Mouse (Mus musculus) myocyte (in vitro differentiated cells): ENCODE measurements at regions not wholly inside any gene's neighbourhood (a gene's known extent, or its start where the extent isn't known, plus 50 kb on each side); places are given as distances from the start of the nearest gene placed in this dataset.

Experiments used
- CEBPB ChIP-seq: IDR thresholded peaks from 2 replicates; pipeline ENCODE4 v1.6.1; 2011; ENCODE audit warnings: mild to moderate bottlenecking, moderate library complexity; ENCODE audit not compliant: poor library complexity, insufficient read depth, severe bottlenecking
- E2F4 ChIP-seq: IDR thresholded peaks from one replicate; pipeline ENCODE4 v1.6.1; 2011; ENCODE audit warnings: mild to moderate bottlenecking, control low read depth, moderate library complexity; ENCODE audit not compliant: insufficient read depth
- MAX ChIP-seq: IDR thresholded peaks from one replicate; pipeline ENCODE4 v1.6.1; 2011; ENCODE audit warnings: low read depth, mild to moderate bottlenecking, control low read depth
- MYOD1 ChIP-seq, 3 experiments: IDR thresholded peaks; one replicate each; pipeline ENCODE4 v1.6.1; 2011; ENCODE audit warnings: control low read depth in 2 of 3, low read depth in 2 of 3, mild to moderate bottlenecking in 2 of 3, moderate library complexity in 1 of 3; ENCODE audit not compliant: insufficient read length in 2 of 3, control insufficient read depth in 1 of 3
- MYOG ChIP-seq, 3 experiments: IDR thresholded peaks; one replicate each; pipeline ENCODE4 v1.6.1; 2011; ENCODE audit warnings: control low read depth in 2 of 3, low read depth in 2 of 3, mild to moderate bottlenecking in 2 of 3; ENCODE audit not compliant: insufficient read length in 2 of 3, control insufficient read depth in 1 of 3, insufficient read depth in 1 of 3
- POLR2A ChIP-seq: IDR thresholded peaks from one replicate; pipeline ENCODE4 v1.6.1; 2011; ENCODE audit warnings: low read depth, mild to moderate bottlenecking, control low read depth, moderate library complexity; ENCODE audit not compliant: insufficient read length
- POLR2AphosphoS2 ChIP-seq: IDR thresholded peaks from one replicate; pipeline ENCODE4 v1.6.1; 2011; ENCODE audit warnings: low read depth, control low read depth; ENCODE audit not compliant: insufficient read length
- REST ChIP-seq: IDR thresholded peaks from one replicate; pipeline ENCODE4 v1.6.1; 2011; ENCODE audit warnings: mild to moderate bottlenecking, control low read depth, moderate library complexity; ENCODE audit not compliant: insufficient read depth, insufficient read length
- USF1 ChIP-seq: IDR thresholded peaks from one replicate; pipeline ENCODE4 v1.6.1; 2011; ENCODE audit warnings: low read depth, mild to moderate bottlenecking, control low read depth, moderate library complexity

DNA sequence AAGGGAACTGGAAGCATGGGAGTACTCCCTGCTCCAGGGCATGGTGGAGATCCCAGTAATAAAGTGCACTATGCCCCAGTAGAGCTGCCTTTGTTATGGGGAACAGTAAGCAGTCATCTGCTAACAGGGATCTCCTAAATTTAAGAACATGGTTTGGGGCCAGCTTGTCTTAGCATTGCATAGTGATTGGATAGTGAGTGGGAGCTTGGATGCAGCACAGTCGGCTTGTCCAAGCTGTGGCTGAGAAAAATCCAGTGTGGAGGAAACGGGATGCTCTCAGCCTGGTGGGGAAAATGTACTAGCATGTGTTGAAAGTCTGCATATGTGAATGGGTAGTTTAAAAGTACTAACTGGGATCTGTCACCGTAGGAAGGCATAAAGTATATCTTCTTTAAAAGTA, 326.6 kb upstream of the Apob start:
- no peak for TF ChIP-seq USF1
- TF ChIP-seq POLR2A = no peak
- no peak for TF ChIP-seq MYOD1 (IDR thresholded peaks at IDR 0.05; ENCODE audit: control insufficient read depth in 1 of 3, insufficient read length in 2 of 3, low read depth in 2 of 3)
- TF ChIP-seq E2F4 = no peak
- TF ChIP-seq MAX = no peak
- TF ChIP-seq MYOG (IDR thresholded peaks at IDR 0.05; ENCODE audit: control insufficient read depth in 1 of 3, insufficient read depth in 1 of 3, insufficient read length in 2 of 3, low read depth in 2 of 3) = no peak
- TF ChIP-seq REST = no peak
- TF ChIP-seq POLR2AphosphoS2 = no peak
- no peak for TF ChIP-seq CEBPB
